Mouse (Mus musculus) kidney, adult 11 months (tissue): ENCODE results near the gene Spata20.

Experiments
- DNase-seq: peaks from one replicate; pipeline ENCODE4 v3.0.0; 2022

Gene Spata20

DNA sequence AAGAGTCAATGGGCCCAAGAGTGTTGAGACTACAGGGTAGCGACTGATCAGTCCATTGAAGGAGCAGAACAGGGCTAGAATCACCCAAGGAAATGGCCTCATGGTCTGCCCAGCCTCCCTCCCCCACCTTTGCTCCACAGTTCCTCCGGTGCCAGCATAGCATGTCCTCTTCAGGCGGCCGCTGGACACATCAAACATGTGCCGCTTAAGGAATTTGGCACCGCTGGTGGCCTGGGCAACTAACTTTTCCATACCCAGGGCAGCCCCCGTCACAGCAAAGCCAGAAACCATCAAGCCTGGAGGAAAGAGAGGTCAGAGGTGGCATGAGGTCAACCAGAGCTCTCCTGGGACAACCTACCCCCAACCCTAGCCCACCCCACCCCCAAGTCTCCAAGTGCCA is 4.0 kb downstream of the Spata20 start:
- DNase-seq = no peak

DNA sequence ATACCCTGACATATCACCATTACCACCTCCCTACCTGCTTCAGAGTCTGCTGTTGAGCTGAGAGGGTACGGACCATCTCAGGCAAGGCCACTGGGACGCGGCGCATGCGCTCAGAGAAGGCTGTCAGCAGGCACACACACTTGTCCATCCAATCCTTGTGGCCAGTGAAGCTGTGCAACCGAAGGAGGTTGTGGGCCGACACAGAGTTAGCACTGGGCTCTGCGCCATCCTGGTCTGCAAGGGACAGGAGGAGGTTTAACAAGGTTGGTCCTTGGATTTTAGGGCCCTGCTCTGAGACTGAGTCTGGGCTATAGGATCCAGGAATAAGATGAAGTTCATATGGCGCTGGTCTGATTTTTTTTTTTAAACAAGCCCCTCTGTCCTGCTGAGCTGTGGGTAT is 5.6 kb downstream of the Spata20 start:
- DNase-seq = no peak

DNA sequence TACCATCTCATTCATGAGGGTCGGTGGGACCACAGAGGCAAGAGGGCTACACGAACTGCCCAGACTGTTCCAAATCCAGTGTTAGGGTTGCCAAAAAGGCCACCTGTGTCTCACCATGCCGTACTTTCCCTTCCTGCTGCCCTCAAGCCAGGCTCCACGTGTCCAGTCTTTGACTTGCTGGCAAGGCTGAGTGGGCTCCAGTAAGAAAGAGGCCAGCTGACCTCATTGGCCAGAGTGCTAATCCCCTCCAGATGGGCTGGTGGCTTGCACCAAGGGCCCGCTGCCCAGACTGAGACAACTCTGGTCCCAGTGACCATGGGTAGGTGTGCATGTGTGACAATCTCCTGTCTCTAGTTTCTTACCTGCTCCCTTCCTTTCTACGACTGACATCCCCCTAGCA is 8.3 kb downstream of the Spata20 start:
- DNase-seq = no peak

DNA sequence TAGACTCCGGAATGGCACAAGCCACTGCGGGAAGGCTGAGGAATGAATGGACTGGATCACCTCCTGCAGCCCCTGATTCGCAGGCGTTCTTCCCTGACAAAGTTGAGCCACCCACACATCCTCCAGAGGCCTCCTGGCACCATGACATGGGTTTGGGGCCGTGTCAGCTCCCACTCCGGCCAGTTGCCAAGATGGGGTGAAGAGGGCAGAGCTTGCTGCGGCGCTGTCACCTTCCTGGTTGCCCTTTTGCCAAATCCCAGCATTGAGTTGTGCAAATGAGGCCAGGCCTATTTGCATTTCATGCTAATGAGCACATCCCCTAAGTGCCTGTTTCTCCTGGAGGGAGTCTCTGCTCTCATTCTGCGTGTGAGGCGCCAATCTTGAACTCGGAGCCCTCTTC is 10.3 kb downstream of the Spata20 start:
- DNase-seq = peak; percentile 37

DNA sequence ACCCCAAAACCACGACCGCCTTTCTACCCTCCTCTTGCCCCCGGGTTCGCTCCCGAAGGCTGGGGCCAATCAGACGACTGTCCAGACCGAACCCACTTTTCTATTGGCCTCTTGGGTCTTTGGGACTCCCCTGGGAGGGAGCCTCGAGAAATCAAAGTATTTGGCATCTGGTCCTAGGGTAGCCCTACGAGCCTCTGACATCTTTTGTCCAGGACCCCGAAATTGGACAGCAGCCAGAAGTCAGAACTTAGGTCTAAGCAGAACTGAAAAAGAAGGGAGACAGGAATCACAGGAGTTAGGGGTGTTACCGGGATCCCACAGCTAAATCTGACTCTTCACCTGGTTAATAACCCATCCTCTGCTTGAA is 11.5 kb downstream of the Spata20 start:
- DNase-seq = no peak

DNA sequence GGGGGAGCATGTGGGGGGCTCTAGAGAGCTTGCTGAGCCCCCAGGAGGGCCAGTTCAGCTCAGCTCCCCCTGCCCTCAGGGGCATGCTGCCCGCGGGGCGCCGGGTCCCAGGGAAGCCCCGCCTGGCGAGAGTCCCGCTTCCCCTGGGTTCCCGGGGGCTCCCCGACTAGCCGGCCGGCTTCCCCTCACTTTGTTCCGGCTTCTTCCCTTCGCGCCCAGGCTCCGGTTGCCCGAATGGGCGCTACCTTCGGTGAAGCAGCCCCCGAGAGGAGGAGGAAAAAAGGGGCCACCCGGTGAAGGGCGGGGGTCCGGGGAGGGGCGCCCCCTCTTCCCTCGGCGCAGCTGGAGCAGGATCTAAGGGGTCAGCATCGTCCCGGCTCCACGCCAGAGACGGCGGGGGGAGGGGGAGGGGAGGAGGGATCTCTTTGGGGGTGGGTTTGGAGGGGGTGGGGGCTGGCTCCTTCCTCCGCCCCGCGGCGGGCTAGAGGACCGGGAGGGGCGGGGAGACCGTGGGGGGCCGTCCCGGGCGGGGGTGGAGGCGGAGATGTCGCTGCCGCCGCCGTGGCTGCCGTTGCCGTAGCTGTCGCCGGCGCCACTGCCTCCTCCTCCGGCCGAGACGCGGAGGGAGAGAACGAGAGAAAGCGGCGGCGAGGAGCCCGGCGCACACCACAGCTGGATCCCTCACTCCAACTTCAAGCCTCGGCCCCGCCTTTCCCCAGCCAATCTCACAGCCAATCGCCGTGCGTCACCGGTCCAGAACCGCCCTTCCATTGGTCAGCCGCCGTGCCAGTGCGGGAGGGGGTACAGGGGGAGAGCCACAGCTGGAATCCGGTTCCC is 12.1 kb downstream of the Spata20 start, which contains the start of gene Cacna1g:
Cacna1g (minus strand) TSS at position 492 of the 837 bp plus-strand sequence.
- DNase-seq = peak; percentile 82

DNA sequence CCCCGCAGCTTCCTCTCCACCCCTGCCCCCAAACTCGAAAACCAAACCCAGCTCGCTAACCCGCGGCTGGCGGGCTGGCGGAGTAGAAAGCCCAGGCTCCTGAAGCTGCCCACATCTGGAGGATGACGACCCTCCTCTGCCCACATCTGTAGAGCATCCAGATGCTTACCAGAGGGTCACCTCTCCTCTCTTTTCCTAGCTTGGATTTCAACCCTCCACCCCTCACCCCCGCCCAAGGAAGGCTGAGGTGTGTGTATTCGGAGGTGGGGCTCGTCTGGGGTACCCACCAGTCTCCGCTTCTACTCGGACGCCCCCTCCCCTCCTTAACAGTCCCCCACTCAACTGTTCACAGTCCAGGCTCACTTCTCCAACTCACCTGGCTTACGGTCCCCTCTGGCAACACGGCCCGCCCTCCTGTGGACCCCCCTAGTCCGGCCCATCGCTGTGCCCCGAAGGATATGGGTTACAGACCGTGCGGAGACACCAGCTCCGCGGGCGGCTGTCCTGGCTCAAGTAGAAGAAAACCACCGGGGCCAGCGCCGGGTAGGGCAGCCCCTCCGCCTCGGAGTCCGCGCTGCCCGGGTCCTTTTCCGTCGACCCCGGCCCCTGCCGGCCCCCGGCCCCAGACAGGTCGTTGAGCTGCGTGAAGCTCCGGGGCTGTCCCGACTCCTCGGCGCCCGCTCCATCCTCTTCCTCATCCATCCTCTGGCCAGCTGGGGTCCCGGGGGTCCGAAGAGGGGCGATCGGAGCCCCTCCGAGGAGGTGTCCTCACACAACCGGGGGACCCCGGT is 12.9 kb downstream of the Spata20 start:
- no peak for DNase-seq

DNA sequence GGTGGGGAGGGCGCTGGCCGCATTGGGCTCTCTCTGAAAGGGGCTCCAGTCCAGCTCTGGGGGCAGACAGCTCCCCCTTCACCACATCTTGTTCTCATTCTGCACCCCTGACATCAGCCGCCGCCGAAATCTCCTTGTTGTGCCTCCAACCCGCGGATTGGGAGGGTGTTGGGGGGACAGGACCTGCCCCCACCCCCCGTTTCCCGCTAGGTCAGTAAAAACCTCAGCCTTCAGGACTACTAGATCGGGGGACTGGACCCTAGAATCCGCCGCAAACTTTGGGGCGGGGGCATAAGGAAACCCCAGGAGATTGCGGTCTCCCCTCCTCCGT is 13.4 kb downstream of the Spata20 start:
- no peak for DNase-seq

DNA sequence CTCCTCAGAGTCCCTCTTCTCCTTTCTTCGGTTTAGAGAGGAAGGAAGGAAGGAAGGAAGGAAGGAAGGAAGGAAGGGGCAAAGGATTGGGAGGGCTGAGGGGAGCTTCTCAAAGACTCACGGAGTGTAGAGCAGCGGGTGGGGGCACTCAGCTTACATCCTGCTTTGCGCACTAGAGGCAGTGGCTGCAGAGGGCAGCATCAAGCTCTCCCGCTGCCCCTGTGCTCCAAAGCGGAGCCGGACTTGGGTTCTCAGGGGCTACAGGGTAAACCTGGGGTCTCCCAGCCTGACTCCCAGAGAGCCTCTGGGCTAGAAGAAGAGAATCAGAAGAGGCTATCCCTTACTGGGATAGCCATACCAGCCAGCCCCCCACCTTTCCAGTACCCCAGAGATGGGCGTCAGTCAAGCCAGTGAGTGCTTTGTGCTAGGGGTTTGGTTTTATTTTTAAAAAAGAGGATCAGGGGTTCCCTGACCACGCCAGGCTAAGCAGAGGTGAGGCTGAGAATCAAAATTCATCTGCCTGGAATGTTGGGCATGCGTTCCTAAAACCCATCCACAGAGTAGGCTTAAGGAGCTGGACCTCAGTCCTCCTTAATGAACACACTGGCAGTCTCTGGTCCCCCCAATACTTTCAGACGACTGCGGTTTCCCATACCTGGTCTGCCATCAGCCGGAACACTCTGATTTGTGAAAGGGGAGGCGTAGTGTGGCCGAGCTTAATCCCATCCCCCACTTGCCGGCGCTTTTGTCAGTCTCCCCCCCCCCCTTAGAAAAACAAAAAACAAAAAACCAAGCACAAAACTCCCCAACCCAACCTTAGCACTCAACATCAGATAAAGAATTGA is 14.0 kb downstream of the Spata20 start:
- DNase-seq = no peak

DNA sequence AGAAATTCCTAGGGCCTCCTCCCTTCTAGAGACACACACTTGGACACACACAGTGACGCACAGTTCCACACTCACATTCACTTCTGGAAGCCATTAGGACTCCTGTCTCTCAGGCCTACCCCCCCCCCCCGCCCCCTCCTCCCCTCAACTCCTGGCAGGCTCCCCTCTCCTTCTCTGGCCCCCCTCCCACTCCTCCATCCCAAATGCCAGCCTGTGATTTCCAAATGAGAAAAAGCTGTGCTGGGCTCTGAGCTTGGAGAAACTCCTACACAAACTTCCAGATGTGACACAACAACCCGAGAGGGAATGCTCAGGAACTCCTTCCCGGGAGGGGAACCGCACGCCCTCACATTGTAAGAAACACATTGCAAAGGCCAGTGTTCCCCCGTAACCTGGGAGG is 15.6 kb downstream of the Spata20 start:
- DNase-seq = no peak

DNA sequence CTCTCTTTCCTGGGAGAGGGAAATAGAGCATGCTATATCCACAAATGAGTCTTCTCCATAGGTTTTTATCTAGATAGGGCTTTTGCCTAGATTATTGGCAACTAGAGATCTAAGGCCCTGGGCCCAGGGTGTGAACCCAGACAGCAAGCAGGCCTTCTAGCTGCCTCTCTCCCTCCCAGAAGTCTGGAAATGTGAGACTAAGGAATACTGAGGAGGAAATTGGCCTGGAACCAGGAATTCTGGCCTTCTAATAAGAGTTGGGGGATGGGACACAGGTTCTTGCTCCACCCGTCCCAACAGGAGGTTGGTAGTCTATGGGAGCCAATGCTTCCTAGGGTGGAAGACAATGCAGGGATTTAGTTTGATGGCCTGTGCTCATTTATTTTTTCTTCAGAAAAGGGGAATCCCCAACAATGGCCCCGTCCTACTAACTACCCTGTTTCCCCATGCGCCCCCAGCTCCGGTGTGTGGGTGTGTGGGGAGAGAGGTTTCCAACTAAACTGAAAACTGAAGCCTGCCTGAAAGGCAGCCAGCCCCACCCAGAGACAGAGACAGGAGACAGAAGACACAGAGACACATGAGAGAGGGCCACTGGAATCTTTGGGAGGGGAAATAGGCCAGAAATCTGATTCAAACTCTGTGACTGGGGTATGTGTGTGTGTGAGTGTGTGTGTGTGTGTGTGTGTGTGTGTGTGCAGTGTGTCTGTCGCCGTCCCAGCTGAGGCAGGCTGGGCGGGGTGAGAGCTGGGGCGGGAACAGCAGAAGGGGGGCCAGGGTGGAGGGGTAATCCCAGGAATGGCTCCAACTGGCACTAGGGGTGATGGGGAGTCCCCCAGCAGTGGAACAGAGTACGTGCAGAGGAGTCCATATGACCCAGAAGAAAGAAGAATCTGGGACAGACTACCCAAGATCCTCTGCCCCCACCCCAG is 16.6 kb downstream of the Spata20 start:
- DNase-seq = no peak

DNA sequence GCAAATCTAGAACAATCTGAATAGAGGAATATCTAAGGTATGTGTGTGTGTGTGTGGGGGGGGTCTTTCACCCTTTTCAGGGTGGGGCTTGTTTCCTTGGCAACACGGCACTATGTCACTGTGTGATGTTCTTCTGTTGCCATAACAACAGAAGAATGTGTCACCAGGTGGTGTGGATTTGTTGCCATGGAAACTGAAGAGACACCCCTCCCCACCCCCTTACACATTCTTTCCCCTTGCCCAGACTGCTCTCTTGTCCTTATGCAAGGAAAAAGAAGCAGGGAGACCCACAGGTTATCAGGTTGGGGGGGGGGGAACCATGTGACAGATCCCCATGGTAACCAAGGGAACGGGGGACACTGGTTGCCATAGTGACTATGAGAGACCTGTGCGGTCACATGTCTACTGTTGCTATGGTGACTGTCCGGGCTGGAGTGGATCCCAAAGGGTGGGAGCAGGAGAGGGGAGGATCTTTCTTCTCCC is 17.4 kb downstream of the Spata20 start:
- no peak for DNase-seq

DNA sequence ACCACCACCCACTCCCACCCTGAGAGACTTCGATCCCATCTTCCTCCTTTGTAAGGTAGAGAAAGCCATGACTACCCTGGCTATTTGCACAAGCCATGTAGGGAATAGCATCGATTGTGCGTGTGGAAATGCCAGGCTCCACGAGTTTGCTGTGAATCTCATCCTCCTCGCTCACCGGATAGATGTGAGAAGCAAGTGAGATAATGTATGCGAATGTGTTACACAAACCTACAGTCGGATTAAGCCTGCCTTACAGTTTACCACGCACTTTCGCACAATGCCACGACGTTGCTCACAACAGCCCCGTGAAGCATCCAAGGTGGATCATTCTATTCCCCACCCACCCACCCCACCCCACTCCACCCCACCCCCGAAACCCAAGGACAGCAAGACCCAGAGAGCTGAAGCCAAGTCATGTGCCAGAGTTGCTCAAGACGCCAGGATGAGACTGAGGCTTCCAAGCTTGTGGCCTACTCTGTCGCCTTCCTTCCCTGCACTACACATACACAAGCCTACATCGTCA is 19.6 kb downstream of the Spata20 start:
- DNase-seq = no peak

DNA sequence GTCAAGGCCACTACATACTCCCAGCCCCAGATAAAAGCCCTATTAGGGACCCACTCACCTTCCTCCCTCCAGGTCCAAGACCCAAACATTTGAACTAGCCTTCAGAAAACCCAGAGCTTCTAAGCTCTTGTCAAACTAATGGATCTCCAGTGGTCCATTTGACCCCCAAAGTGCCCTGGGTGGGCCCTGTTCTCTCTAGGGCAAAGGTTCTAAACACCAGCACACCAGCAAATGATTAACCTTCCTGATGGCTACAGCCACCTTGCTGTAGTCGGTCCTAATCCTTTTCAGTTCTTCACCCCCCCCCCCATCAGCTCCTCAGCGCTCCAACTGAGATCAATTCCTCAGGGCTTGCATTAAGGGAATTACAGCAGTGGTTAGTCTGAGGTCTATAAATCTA is 21.8 kb downstream of the Spata20 start:
- DNase-seq = peak; percentile 58

DNA sequence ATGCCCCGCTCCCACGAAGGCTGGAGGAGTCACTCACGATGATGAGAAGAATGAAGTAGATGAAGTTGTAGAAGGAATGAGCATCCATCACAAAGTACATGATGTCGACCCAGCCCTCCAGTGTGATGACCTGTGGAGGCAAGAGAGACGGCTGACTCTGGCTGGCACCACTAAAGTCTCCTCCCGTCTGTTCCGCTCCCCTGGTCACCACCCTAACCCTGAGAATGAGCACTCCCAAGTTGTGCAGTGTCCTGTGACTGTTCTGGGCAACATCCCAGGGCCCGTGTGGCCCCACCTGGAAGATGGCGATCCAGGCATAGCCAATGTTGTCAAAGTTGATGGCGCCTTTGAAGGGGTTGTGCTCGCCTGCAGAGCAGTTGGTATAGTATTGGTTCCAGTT is 24.1 kb downstream of the Spata20 start:
- peak; percentile 74 for DNase-seq

DNA sequence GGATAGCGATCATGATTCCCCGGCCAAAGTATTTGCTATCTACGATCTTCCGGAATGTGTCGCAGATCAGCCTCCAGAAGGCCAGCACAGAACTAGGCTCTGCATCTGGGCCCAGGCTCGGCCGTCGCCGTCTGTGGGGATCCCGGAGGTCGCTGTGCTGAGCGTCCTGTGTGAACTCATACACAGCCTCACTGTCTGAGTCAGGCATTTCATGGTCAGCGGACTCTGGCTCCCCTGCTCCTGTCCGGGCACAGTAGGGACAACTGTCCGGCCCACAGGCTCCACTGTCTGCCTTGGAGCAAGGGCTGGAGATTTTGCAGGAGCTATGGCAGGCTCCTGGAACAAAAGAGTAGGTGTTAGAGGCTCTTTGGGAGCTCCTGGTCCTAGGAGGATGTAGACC is 29.0 kb downstream of the Spata20 start:
- no peak for DNase-seq

DNA sequence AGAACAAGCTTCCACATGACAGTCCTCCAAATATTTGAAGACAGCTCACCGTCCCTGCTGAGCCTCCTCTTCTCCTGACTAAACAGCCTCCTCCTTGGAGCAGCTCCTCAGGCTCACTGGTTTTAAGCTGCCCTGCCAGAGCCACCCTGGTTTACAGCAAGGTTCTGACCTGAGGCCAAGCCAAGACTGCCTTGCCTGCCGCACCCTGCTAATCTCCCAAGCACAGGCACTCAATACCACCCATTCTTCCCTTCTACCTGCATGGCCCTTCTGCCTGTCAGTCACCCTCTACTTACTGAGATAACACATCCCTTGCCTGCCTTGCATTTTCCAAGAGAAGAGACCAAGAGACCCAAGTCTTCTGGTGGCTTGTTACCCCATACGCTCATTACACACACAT is 29.6 kb downstream of the Spata20 start:
- DNase-seq = no peak

DNA sequence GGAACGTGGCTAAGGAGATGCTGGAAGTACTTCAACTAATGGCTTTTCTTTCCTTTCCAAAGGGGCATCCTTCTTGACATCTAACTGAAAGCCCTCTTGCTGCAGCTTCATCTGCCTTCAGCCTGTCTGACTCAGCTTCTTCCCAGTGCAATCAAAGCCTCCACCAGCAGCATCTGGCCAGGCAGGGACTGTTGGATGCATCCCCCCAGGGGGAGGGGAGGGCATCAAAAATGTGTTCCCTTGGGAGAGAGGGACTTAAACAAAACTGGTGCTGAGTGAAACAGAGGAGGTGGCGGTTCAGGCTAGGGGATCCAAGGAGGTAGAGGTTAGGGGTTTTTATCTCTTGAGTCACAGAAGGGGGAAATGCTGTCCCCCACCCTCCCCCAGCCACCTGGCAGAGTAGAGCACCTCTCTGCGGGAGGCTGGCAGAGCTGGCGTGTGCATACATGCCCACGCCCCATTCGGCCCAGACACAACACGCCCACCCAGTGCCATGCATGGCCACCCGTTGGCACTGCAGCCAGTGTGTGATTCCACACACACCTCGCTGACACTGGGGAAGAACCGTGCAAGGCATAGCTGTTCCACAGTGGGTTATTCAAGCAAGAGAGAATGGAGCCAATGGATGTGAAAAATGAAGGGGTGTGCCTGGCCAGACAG is 30.7 kb downstream of the Spata20 start:
- no peak for DNase-seq

DNA sequence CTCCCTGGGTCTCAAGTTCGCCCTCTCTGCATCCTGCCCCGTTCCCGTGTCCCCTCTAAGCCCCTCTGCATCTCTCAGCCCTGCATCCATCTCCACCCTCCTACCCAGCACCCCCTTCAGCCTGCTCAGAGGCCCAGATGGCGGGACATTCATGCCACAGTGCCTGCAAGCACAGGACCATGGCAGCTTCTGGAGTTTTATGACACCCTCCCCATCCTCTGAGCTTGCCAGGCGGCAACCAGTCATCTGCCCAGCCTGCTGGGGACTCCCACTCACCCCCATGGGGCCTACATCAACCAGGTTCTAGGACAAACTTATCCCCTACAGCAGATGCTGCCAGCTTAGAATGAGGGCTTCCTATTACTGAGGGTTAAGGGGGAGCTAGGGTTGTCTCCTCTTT is 31.2 kb downstream of the Spata20 start:
- DNase-seq = no peak

DNA sequence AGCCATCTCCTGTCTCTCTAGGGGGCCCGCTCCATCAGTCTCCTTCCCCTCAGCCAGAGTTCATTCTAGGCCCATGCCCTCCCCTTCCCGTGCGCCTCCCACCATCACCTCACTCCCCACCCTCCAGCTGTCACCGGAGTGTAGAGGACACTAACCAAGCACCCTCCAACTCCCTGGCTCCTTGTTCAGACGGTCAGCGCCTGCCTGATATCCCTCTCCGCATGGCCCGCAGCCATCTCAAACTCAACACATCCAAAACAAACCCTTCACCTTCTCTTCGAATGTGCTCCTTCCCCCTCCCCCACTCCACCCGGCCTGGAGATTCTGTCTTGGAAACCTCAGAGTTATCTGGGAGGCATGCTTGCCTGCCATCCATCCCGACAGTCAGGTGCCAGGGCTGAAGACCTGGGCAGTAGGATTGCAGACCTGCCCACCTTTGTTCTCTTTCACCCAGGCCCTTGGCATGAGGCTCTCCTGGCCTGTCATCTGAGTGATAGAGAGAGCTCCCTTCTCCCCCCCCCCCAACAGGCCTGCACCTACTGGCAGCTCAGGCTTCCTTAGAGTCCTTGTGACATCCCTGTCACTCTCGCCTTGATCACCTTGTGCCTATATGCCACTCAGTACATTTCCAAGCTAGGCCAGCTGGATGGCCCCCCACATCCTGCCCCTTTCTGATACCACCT is 34.7 kb downstream of the Spata20 start:
- DNase-seq = no peak

DNA sequence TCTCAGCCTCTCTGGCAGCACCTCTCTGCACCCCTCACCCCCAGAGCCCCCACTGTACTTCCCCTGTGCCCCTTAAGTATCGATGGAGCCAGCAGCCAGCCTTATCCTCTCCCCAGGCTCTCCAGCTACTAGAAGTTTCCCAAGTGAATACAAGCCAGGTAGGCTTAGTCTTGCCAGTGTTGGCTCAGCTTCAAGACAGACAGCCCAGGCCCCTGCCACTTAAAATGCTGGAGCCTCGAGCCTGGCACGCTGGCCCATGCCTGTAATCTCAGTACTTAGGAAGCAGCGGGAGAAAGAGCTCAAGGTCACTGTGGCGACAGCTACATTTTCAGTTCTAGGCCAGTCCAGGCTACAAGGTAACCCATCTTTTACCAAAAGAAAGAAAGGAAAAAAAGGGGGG is 36.1 kb downstream of the Spata20 start:
- DNase-seq = no peak
